Mouse (Mus musculus) mouse embryonic stem cell (cell line): ENCODE results near the gene Anxa10.

ENCODE experiments used
- in situ Hi-C, 2 experiments: fragments of 300-500 bp; cut with MboI; formaldehyde crosslinking; loops; 1 replicate in 1 of 2; 3 replicates in 1 of 2; pipeline ENCODE4 v1.14.3; 2019 to 2020; ENCODE audit warnings: low sequenced_read_pairs in 2 of 2, low pct_unique_long_range_greater_than_20kb in 1 of 2, mixed read lengths in 1 of 2; ENCODE audit not compliant: unreplicated experiment in 1 of 2

Gene Anxa10

GRCm38 (mm10) chr8:62123098-62123497 is at the start of gene Anxa10:
Anxa10 (minus strand) TSS chr8:62123150.
- in situ Hi-C loops, result no loop called here

GRCm38 (mm10) chr8:62132662-62133366 is 9.9 kb upstream of the Anxa10 start:
- in situ Hi-C loops, result no loop called here

- in situ Hi-C loops, result no loop called here
These were observed 25.7 kb downstream of the Anxa10 start for GRCm38 (mm10) chr8:62097213-62097612.

- in situ Hi-C loops, result no loop called here
These were observed 41.1 kb downstream of the Anxa10 start for GRCm38 (mm10) chr8:62081804-62082203.

- in situ Hi-C loops, result no loop called here
These were observed 42.7 kb downstream of the Anxa10 start for GRCm38 (mm10) chr8:62080195-62080802.

GRCm38 (mm10) chr8:62068305-62068704 is 54.6 kb downstream of the Anxa10 start:
- in situ Hi-C loops, result loop anchor here (25.0 kb wide), 2 partner anchors 356 to 531 kb away; no protein-coding TSS in a partner anchor

- in situ Hi-C loops, result loop anchor here (25.0 kb wide), 2 partner anchors 348 to 523 kb away; no protein-coding TSS in a partner anchor
These were observed 62.6 kb downstream of the Anxa10 start for GRCm38 (mm10) chr8:62060357-62060756.

GRCm38 (mm10) chr8:62046809-62047208 is 76.1 kb downstream of the Anxa10 start:
- in situ Hi-C loops, result no loop called here

- in situ Hi-C loops, result loop anchor here (10.0 kb wide), 2 partner anchors 130 to 150 kb away; partner anchors contain the start of gene Palld (in 1 of the 2)
These were observed 88.6 kb downstream of the Anxa10 start for GRCm38 (mm10) chr8:62034351-62034750.

GRCm38 (mm10) chr8:62014582-62014981 is 108.4 kb downstream of the Anxa10 start:
- in situ Hi-C loops, result no loop called here

- in situ Hi-C loops, result no loop called here
These were observed 108.8 kb downstream of the Anxa10 start for GRCm38 (mm10) chr8:62014166-62014565.
